Mouse (Mus musculus): ENCODE results near the gene Dop1b. TPM values are rescaled to one million over a fixed set of nuclear protein-coding genes. Genes with fewer than 3 reads are reported as not detected.
A peak's percentile ranks its signal among the peaks of the same experiment; 100 is the strongest.
"Not testable (repeated sequence)": the region's sequence is repeated elsewhere in the genome, so short reads cannot be mapped to it uniquely, and the experiment has no call there.

Gene Dop1b
- total RNA-seq, 2 experiments from 2014 or later, result 2.2 to 15.8 TPM

DNA sequence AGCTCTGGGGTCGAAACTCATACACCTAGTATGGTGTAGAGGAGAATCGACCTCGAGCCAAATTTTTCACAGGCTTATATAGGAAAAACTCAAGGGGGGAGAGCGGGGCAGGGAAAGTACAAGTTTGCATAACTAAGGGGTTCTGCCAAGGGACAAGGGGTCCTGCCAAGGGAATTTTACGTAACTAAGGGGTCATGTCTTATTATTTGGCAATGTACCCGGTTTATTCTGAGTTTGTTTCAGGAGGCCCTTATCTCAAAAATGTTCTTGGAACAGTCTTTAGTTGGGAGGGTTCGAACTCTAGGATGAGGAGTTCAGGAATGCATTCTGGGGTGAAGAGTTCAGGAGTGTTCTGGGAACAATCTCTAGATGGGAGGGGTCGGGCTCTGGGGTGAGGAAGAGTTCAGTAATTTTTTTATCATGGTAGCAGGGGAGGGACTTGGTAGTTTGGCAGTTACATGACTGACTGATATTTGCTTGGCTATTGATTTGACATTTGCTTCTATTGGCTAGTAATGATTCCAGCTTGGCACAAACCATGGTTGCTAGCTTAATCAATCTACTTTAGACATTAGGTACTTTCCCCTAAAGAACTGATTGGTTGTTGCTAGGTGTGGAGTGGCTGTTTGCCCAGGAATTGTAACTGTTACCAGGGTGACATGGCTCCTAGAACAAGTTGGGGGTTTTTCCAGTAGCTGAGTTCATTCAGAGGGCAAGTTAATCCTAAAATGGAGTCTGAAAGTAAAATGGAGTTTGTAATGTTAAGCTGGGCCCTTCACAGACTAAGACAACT is 110.9 kb downstream of the Dop1b start:
- not testable (repeated sequence) for ATAC-seq (replicated peaks; ENCODE audit: poor library complexity, severe bottlenecking)

- no peak for ATAC-seq (replicated peaks; ENCODE audit: poor library complexity, severe bottlenecking)
Observed at GRCm38 (mm10) chr16:93824799-93825198, 113.1 kb downstream of the Dop1b start.

- no peak for ATAC-seq (replicated peaks; ENCODE audit: poor library complexity, severe bottlenecking)
Observed at GRCm38 (mm10) chr16:93825463-93825862, 113.8 kb downstream of the Dop1b start.

DNA sequence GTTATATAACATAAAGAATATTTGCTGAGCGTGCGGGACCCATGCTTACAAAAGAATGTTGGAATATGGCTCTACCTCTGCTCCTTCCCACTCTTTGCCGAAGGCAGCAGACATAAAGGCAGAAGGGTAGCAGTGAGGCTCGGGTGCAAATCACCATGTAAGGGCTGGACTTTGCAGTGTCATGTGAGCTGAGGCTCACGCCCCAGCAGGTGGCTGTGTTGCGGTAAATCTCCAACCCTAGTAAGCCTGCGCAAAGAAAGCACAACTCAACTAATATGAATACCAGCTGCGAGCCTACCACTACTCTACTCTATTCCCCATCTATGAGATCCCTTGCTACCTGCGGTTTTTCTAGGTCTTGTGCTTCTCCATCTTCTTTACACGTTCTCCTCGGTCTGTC is 114.3 kb downstream of the Dop1b start:
- ATAC-seq (replicated peaks; ENCODE audit: poor library complexity, severe bottlenecking), result no peak

DNA sequence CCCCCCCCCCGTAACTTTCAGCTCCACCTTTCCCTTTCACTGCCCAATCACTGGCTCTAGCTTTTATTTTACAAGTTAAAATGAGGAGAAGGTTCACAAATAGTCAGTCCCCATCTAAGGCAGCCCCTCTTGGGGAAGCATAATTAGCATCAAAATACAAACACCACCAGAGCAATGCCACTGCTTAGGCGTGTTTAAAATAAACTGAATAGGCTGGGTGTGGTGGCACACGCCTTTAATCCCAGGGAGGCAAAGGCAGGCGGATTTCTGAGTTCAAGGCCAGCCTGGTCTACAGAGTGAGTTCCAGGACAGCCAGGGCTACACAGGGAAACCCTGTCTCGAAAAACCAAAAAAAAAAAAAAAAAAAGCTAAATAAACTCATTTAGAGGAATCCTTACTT is 114.8 kb downstream of the Dop1b start:
- not testable (repeated sequence) for ATAC-seq (replicated peaks; ENCODE audit: poor library complexity, severe bottlenecking)

- ATAC-seq (replicated peaks; ENCODE audit: poor library complexity, severe bottlenecking), result no peak
Observed at GRCm38 (mm10) chr16:93826909-93827308, 115.2 kb downstream of the Dop1b start.

DNA sequence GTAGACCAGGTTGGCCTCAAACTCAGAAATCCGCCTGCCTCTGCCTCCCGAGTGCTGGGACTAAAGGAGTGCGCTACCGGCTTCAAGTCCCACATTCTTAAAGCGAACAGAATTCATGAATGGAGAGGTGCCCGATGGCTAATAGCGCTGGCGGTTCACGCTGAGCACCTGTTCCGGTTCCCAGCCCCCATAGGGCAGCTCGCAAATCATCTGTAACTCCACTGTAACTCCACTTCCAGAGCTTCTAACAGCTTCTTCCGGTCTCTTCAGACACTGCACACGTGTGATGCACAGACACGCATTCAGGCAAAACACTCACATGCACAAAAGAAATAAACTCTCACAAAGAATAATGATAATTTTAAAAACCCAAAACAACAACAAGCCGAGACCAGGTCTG is 117.8 kb downstream of the Dop1b start:
- ATAC-seq (replicated peaks; ENCODE audit: poor library complexity, severe bottlenecking), result no peak

DNA sequence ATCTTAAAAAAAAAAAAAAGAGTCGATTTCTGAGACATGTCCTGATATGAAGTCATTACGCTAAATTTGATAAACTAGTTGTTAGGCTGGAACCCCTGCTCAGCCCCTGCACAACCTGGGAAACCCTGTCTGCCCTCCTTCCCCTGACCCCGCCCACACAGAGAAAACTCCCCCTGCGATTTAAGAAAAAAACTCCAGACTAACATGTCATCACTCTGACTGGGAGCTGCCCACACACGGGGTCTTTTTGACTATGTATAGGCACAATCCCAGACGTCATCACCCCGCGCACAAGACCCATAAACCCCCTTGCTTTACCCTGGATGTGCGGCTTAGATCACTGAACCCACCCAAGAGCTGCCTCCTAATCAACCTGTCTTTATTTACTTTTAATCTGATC is 118.4 kb downstream of the Dop1b start:
- ATAC-seq (replicated peaks; ENCODE audit: poor library complexity, severe bottlenecking), result no peak

DNA sequence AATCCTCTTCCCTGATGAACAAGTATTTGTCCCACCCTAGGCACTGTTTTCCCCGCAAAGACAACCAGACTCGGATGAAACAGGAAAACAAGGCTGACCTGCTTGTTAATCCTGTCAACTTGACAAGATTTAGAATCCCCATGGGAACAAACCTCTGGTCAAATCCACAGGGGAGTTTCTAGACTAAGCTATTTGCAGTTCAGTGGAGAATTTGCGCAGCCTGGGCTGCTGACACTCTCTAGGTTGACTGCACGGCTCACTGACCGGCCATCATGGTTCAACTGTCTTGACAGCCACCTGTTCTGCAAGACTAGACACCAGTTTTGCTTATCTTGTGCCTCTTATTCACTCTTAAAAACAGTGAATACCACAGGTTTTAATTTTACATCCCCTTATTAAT is 119.2 kb downstream of the Dop1b start:
- ATAC-seq (replicated peaks; ENCODE audit: poor library complexity, severe bottlenecking), result no peak

DNA sequence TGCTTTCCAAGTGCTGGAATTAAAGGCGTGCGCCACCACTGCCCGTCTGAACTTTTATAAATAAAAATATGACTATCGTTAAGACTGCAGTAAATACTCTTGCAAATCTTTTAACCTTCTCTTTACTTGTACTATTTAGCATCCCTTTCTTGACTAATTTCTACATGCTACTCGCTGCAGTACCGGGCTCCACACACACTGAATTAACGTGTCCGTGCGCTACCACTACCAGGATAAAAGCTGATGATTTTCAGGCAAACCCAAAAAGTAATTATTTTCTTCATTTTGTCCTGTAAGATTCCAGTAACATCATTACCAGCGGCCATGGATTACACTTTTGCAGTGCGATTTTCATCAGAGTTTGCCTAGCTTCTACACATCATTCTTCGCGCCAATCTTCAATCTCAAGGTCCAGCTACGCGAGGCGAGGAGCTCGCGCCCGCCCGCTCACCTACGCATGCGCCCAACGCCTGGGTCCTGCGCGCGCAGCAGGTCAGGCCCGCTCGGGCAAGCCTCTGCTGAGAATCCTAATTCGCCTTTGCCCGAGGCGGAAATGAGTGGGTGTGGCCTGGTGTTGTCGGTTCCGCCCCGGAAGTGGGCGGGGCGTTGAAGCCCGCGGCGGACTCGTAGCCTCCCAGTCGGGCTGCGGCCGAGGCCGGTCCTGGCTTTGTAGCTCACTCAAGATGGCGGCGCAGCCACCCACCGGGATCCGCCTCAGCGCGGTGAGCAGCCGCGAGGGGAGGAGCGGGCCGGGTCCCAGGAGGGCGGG is 120.1 kb downstream of the Dop1b start, which contains the start of gene Morc3:
Morc3 (plus strand) TSS at position 495 of the 769 bp plus-strand sequence.
- peak; percentile 87 for ATAC-seq (replicated peaks; ENCODE audit: poor library complexity, severe bottlenecking)

GRCm38 (mm10) chr16:93832451-93833276 is 121.0 kb downstream of the Dop1b start:
- ATAC-seq (replicated peaks; ENCODE audit: poor library complexity, severe bottlenecking), result peak; percentile 54

- ATAC-seq (replicated peaks; ENCODE audit: poor library complexity, severe bottlenecking), result peak; percentile 51
Observed at GRCm38 (mm10) chr16:93833551-93833950, 121.8 kb downstream of the Dop1b start.

DNA sequence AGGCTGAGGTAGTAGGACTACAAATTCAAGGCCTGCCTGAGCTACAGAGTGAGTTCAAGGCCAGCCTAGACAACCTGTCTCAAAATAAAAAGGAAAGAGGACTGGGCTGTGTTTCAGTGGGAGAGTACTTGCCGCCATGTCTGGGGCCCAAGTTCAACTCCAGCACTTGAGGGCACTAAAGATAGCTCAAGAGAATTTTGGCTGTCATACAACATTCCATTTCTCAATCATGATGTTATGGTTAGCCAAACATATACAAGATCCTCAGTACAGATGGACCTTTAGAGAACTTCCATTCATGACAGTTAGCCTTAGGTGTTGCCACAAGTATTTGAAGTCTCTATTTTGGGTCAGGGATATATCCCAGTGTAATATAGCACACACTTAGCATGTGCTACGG is 122.4 kb downstream of the Dop1b start:
- no peak for ATAC-seq (replicated peaks; ENCODE audit: poor library complexity, severe bottlenecking)

- no peak for ATAC-seq (replicated peaks; ENCODE audit: poor library complexity, severe bottlenecking)
Observed at GRCm38 (mm10) chr16:93839049-93839448, 127.3 kb downstream of the Dop1b start.

DNA sequence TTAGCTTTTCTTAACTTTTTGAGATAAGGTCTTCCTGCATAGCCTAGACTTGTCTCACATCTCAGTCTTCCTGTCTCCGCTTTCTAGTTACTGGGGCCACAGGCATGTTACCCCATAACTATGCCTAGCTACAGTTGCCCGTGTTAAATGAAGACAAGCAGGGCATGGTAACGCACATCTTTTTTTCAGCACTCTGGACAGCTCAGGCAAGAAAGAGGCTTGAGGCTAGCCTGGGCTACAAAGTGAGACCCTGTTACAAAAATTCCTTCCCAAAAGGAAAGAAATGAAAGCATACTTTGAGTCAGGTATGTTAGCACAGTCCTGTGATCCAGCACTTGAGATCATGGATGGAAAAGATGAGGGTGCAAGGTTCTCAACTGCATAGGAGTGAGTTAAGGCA is 138.8 kb downstream of the Dop1b start:
- ATAC-seq (replicated peaks; ENCODE audit: poor library complexity, severe bottlenecking), result no peak

- ATAC-seq (replicated peaks; ENCODE audit: poor library complexity, severe bottlenecking), result no peak
Observed at GRCm38 (mm10) chr16:93859967-93860366, 148.3 kb downstream of the Dop1b start.

Other genes starting within 250 kb of the Dop1b start
- 3.5 and 10.8 TPM in 2 replicates for gene Setd4, start 107.8 kb upstream of the Dop1b start, total RNA-seq (2014; fragmentation: Nextera tagmentation)
- 5.0 and 13.4 TPM in 2 replicates for gene Setd4, start 107.8 kb upstream of the Dop1b start, total RNA-seq (2017)
- gene Cbr1, start 106.1 kb upstream of the Dop1b start, total RNA-seq (2014; fragmentation: Nextera tagmentation), result 20.6 and 26.7 TPM in 2 replicates
- 14.6 and 19.8 TPM in 2 replicates for gene Cbr1, start 106.1 kb upstream of the Dop1b start, total RNA-seq (2017)
- gene Gm5678, start 83.8 kb upstream of the Dop1b start, total RNA-seq (2014; fragmentation: Nextera tagmentation), result not detected in 2 replicates
- not detected in 2 replicates for gene Gm5678, start 83.8 kb upstream of the Dop1b start, total RNA-seq (2017)
- 1.2 TPM in 1 of 2 replicates, not detected in the other for gene Cbr3, start 28.7 kb upstream of the Dop1b start, total RNA-seq (2014; fragmentation: Nextera tagmentation)
- gene Cbr3, start 28.7 kb upstream of the Dop1b start, total RNA-seq (2017), result 0.65 and 0.72 TPM in 2 replicates
- 74.0 and 110 TPM in 2 replicates for gene Morc3, start 120.2 kb downstream of the Dop1b start, total RNA-seq (2014; fragmentation: Nextera tagmentation)
- 172 and 330 TPM in 2 replicates for gene Morc3, start 120.2 kb downstream of the Dop1b start, total RNA-seq (2017)
- 50.8 and 68.0 TPM in 2 replicates for gene Chaf1b, start 172.0 kb downstream of the Dop1b start, total RNA-seq (2014; fragmentation: Nextera tagmentation)
- gene Chaf1b, start 172.0 kb downstream of the Dop1b start, total RNA-seq (2017), result 50.6 and 73.7 TPM in 2 replicates

Data from granulocyte monocyte progenitor cell, adult 5-6 weeks (primary cell).